Mouse (Mus musculus) limb, embryonic 11.5 days (tissue): ENCODE data around the gene Ube2o. TPM values are rescaled to one million over a fixed set of nuclear protein-coding genes. Genes with fewer than 3 reads are reported as not detected.

Source experiments
- ATAC-seq: fragments of 200-750 bp; cut with Nextera tagmentation; 2 replicates; pipeline ENCODE4 v1.8.0; 2017; ENCODE audit warnings: low read depth; ENCODE audit not compliant: insufficient number of reproducible peaks, low FRiP score, low TSS enrichment
- DNase-seq: peaks from one replicate; pipeline ENCODE4 v3.0.0-alpha.2; 2015; ENCODE audit warnings: low spot score
- H3K27ac ChIP-seq: fragments of 300-500 bp; sonication (generic); replicated peaks from 2 replicates; pipeline ENCODE4 v1.5.1; 2014; ENCODE audit warnings: low read depth, mild to moderate bottlenecking, low read length
- H3K27me3 ChIP-seq: fragments of 300-500 bp; sonication (generic); 2 replicates; pipeline ENCODE4 v1.6.1; 2014; ENCODE audit warnings: mild to moderate bottlenecking, low read length, mixed read lengths; ENCODE audit not compliant: control insufficient read depth, insufficient read depth
- H3K36me3 ChIP-seq: fragments of 300-500 bp; sonication (generic); 2 replicates; pipeline ENCODE4 v1.6.1; 2014; ENCODE audit warnings: mild to moderate bottlenecking, low read length, moderate library complexity, mixed read lengths; ENCODE audit not compliant: control insufficient read depth, insufficient read depth
- H3K4me1 ChIP-seq: fragments of 300-500 bp; sonication (generic); 2 replicates; pipeline ENCODE4 v1.6.1; 2014; ENCODE audit warnings: low read length, mixed read lengths; ENCODE audit not compliant: control insufficient read depth, insufficient read depth
- H3K4me2 ChIP-seq: fragments of 300-500 bp; sonication (generic); 2 replicates; pipeline ENCODE4 v1.6.1; 2014; ENCODE audit warnings: low read depth, mild to moderate bottlenecking, moderate library complexity; ENCODE audit not compliant: severe bottlenecking
- H3K4me3 ChIP-seq: fragments of 300-500 bp; sonication (generic); 2 replicates; pipeline ENCODE4 v1.5.1; 2014; ENCODE audit warnings: low read depth, low read length
- H3K9ac ChIP-seq: fragments of 300-500 bp; sonication (generic); 2 replicates; pipeline ENCODE4 v1.6.1; 2014; ENCODE audit warnings: mild to moderate bottlenecking, low read length
- H3K9me3 ChIP-seq: fragments of 300-500 bp; sonication (generic); 2 replicates; pipeline ENCODE4 v1.6.1; 2016; ENCODE audit warnings: low read length; ENCODE audit not compliant: control insufficient read depth
- WGBS: fragments of 180-500 bp; shearing (Covaris S2); extraction: QIAGEN DNeasy Blood & Tissue Kit; methylation state at CpG from one replicate; pipeline ENCODE4 v1.1.7; 2014; 5-methylcytosine and 5-hydroxymethylcytosine counted together
- polyA plus RNA-seq: library from polyadenylated mRNA; unstranded; fragments of >200 nt; fragmentation: Nextera tagmentation; extraction: Ambion mirVana; gene quantifications from 2 replicates; pipeline ENCODE4 v1.2.1, GENCODE M21; 2014

Gene Ube2o
- polyA plus RNA-seq, 1 experiment from 2014 or later = 19.4 TPM

DNA sequence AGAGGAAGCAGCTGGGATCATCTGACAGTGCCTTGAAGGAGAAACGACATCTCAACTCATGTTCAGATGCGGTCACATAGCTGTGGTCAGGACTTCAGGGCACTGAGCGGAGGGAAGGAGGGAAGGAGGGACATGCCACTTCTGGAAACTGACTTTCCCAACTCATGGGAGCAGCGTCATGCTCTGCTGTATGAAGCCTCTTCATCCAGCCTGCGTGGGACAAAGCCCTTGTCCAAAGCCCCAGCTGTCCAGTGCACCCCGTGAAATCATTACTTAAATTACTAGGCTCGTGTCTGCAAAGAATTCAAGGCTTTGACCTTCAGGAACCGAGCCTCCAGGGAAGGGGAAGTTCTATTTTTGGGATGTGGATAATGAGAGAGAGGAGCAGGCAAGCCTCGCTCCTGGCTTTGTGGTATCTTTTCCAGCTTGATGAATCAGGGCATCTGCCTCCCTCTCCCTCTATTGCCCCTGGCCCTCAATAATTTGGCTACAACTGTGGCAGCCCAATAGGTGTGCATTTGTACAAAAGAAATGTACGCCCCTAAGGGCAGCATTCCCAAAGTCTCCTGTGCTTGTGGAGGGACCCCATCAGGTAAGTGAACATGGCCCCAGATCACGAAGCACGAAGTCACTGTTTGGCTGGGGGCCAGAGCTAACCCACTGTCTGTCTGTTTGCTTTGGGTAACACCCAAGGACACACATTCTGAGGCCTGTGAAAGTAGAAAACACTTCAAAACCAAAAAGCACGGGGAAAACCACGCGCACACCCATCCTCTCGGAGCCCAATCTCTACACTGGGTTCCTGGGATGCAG is 58.2 kb downstream of the Ube2o start:
- WGBS = 70% methylated on average over 16 of the region's 16 CpGs

GRCm38 (mm10) chr11:116522046-116522445 is 59.2 kb downstream of the Ube2o start:
- Histone ChIP-seq H3K9ac (no peak overlapping the region), H3K4me3 (no peak overlapping the region), H3K9me3 (no peaks in the 10 kb centered on the region), H3K27ac (no peak overlapping the region), H3K27me3 (no peaks in the 10 kb centered on the region), H3K36me3 (no peaks in the 10 kb centered on the region), H3K4me2 (no peak overlapping the region), H3K4me1 (0 out of 2 replicates have a peak, but pooled peaks cover 3% of the 10 kb centered on the region)
- no peak for DNase-seq
- 85% methylated on average over 3 of the region's 3 CpGs for WGBS
- no peak for ATAC-seq

More for the DNA sequence above, 58.2 kb downstream of the Ube2o start:
- H3K4me1 ChIP-seq = 0 out of 2 replicates have a peak, but pooled peaks cover 3% of the 10 kb centered on the region
- H3K4me2 ChIP-seq = no peak overlapping the region
- ATAC-seq (no peak), DNase-seq (no peak)
- no peak overlapping the region for H3K27ac ChIP-seq
- no peaks in the 10 kb centered on the region for H3K36me3 ChIP-seq
- H3K9me3 ChIP-seq = no peaks in the 10 kb centered on the region
- no peaks in the 10 kb centered on the region for H3K27me3 ChIP-seq
- no peak overlapping the region for H3K4me3 ChIP-seq
- H3K9ac ChIP-seq = no peak overlapping the region; the same call in 1 of the 2 replicates

DNA sequence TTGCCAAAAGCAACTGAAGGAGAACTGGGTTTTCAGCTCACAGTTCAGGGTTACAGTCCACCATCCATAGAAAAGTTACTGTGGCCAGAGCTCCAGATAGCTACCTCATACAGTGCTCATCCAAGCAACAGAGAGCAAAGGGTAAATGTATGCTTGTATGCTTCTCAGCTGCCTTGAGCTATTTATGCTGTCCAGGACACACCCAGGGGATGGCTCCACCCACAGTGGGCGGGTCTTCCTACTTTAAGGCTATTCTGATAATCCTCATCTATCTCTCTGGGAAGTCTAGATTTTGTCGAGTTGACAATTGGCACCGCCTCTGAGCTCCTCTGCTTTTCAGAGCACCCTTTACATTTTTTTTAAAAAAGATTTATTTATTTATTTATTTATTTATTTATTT is 60.1 kb downstream of the Ube2o start:
- Histone ChIP-seq H3K4me2 (no peak overlapping the region), H3K27me3 (no peaks in the 10 kb centered on the region), H3K4me3 (no peak overlapping the region), H3K4me1 (0 out of 2 replicates have a peak, but pooled peaks cover 3% of the 10 kb centered on the region), H3K36me3 (no peaks in the 10 kb centered on the region), H3K9ac (no peak overlapping the region), H3K27ac (no peak overlapping the region), H3K9me3 (no peaks in the 10 kb centered on the region)
- ATAC-seq (no peak; the same call in 1 of the 2 replicates), DNase-seq (no peak)
- WGBS = 57% methylated on average over 3 of the region's 3 CpGs

DNA sequence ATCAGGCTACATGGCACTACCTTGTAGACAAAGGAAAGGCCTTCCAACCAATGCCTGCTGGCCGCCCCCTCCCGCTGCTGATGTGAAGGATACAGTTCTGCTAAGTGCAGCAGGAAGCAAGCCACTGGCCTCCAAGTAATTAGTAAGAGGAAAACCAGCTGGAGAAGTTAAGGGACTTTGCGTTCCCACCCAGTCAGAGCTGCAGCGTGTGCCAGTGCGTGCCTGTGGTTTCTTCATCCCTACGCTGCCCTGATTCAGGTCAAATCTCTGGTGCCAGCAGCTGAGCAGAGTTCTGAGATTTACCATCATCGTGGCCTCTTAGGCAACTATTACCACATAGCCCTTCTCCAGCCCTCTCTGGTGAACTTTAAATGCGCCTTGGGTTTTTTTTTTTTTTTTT is 62.8 kb downstream of the Ube2o start:
- 63% methylated on average over 8 of the region's 8 CpGs for WGBS
- H3K4me2 ChIP-seq = no peak overlapping the region
- H3K9me3 ChIP-seq = no peaks in the 10 kb centered on the region
- peaks cover 4% of the 10 kb centered on the region; the same call in 1 of the 2 replicates for H3K27me3 ChIP-seq
- no peaks in the 10 kb centered on the region for H3K36me3 ChIP-seq
- ATAC-seq (no peak), DNase-seq (no peak)
- no peak overlapping the region for H3K27ac ChIP-seq
- no peak overlapping the region for H3K9ac ChIP-seq
- H3K4me1 ChIP-seq = no peaks in the 10 kb centered on the region
- H3K4me3 ChIP-seq = no peak overlapping the region

GRCm38 (mm10) chr11:116515330-116516020 is 65.8 kb downstream of the Ube2o start:
- H3K27ac ChIP-seq = no peak overlapping the region
- H3K9ac ChIP-seq = no peak overlapping the region
- peaks cover 4% of the 10 kb centered on the region; the same call in 1 of the 2 replicates for H3K27me3 ChIP-seq
- H3K4me1 ChIP-seq = no peaks in the 10 kb centered on the region
- DNase-seq = no peak
- no peak overlapping the region; the same call in none of the 2 replicates for H3K4me2 ChIP-seq
- H3K9me3 ChIP-seq = 0 out of 2 replicates have a peak, but pooled peaks cover 3% of the 10 kb centered on the region
- ATAC-seq = no peak
- WGBS = 15% methylated on average over 24 of the region's 24 CpGs
- no peak overlapping the region for H3K4me3 ChIP-seq
- H3K36me3 ChIP-seq = no peaks in the 10 kb centered on the region

DNA sequence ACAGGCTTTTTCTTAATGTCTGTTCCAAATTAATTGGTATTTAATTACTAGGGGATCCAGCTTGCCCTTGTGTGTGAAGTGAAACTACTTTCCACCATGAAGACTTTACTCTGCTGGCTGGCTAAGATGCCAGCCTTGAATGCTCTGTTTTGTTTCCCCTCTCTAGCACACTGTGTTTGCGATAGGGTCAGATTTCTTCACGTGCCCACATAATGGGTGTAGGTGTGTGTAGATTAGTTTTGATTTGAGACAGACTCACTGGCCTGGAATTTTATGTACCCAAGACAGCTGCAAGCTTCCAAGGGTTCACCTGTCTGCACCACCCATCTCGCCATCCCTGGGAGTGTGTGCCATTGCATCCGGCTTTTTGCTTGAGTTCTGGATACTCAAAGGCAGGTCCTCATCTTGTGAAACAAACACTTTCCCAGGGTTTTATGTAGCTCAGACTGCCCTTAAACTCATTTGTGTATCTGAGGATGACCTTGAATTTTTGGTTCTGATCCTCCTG is 67.7 kb downstream of the Ube2o start:
- WGBS = 80% methylated on average over 4 of the region's 4 CpGs
- H3K4me2 ChIP-seq = no peak overlapping the region
- H3K4me3 ChIP-seq = no peak overlapping the region
- no peaks in the 10 kb centered on the region for H3K4me1 ChIP-seq
- H3K27me3 ChIP-seq = peaks cover 4% of the 10 kb centered on the region; the same call in 1 of the 2 replicates
- 0 out of 2 replicates have a peak, but pooled peaks cover 3% of the 10 kb centered on the region for H3K9me3 ChIP-seq
- no peak overlapping the region for H3K27ac ChIP-seq
- H3K36me3 ChIP-seq = no peaks in the 10 kb centered on the region
- no peak for ATAC-seq
- H3K9ac ChIP-seq = no peak overlapping the region
- DNase-seq = no peak

- 79% methylated on average over 6 of the region's 6 CpGs for WGBS
- no peak for ATAC-seq
- Histone ChIP-seq H3K4me1 (no peaks in the 10 kb centered on the region), H3K36me3 (no peaks in the 10 kb centered on the region), H3K27ac (no peak overlapping the region), H3K4me2 (no peak overlapping the region), H3K9ac (no peak overlapping the region), H3K4me3 (no peak overlapping the region), H3K27me3 (peaks cover 4% of the 10 kb centered on the region; the same call in 1 of the 2 replicates), H3K9me3 (0 out of 2 replicates have a peak, but pooled peaks cover 3% of the 10 kb centered on the region)
- no peak for DNase-seq
Observed at GRCm38 (mm10) chr11:116512987-116513386, 68.3 kb downstream of the Ube2o start.

DNA sequence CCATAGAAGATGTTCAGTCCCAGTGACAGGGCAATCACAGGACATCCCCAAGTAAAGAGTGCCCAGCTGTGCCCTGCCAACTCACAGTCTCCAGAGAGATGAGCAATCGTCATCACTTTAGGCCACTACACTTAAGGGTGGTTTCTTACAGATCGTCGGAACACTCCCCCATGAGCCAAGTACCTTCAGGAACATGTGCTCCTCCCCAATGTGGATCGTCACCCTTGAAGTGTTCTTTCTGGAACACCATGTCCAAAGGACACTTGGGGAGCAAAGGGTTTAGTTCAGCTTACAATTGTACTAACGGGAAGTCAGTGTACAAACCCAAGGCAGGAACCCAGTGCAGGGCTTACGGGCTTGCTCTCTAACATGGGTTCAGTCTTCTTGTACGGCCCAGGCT is 69.1 kb downstream of the Ube2o start:
- no peak overlapping the region for H3K4me3 ChIP-seq
- H3K27me3 ChIP-seq = peaks cover 4% of the 10 kb centered on the region; the same call in 1 of the 2 replicates
- H3K27ac ChIP-seq = no peak overlapping the region
- DNase-seq (no peak), ATAC-seq (no peak)
- 0 out of 2 replicates have a peak, but pooled peaks cover 3% of the 10 kb centered on the region for H3K9me3 ChIP-seq
- 91% methylated on average over 7 of the region's 7 CpGs for WGBS
- no peaks in the 10 kb centered on the region for H3K36me3 ChIP-seq
- H3K4me2 ChIP-seq = no peak overlapping the region
- no peak overlapping the region for H3K9ac ChIP-seq
- no peaks in the 10 kb centered on the region for H3K4me1 ChIP-seq
